Mouse (Mus musculus) ES-Bruce4 (cell line): ENCODE results near the gene Ccdc54.

Source experiments
- EP300 ChIP-seq: IDR thresholded peaks from 2 replicates; pipeline ENCODE4 v1.6.1; 2011; ENCODE audit warnings: low read depth, low read length; ENCODE audit not compliant: insufficient read depth
- POLR2A ChIP-seq: IDR thresholded peaks from one replicate; pipeline ENCODE4 v1.8.1; 2011; ENCODE audit warnings: low read length; ENCODE audit not compliant: insufficient read depth

DNA sequence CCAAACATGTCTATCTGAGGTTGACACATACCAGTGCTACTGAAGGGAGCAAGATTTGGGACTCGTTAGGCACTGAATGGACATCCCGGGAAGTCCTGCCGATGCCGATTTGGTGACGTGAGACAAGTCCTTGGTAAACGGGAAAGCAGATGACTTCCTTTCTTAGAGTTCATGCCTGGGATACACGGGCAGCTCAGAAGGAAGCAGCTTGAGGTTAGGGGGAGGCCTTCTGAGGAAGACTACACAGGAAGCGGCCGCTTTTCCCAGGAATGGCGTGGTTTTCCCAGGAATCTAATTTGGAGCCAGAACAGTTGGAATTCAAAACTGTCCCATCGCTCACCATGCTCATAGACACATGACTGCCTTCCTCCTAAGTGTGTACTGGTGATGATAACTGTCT lies 2.4 kb upstream of the Ccdc54 start:
- TF ChIP-seq POLR2A (no peak), EP300 (no peak)
